Mouse (Mus musculus): ENCODE measurements around the gene Atp8a2. TPM values are rescaled to one million over a fixed set of nuclear protein-coding genes. Genes with fewer than 3 reads are reported as not detected.
"Not testable (repeated sequence)": the region's sequence is repeated elsewhere in the genome, so short reads cannot be mapped to it uniquely, and the experiment has no call there.

The Atp8a2 gene
- polyA plus RNA-seq, 1 experiment from 2014 or later, result 2.5 TPM

DNA sequence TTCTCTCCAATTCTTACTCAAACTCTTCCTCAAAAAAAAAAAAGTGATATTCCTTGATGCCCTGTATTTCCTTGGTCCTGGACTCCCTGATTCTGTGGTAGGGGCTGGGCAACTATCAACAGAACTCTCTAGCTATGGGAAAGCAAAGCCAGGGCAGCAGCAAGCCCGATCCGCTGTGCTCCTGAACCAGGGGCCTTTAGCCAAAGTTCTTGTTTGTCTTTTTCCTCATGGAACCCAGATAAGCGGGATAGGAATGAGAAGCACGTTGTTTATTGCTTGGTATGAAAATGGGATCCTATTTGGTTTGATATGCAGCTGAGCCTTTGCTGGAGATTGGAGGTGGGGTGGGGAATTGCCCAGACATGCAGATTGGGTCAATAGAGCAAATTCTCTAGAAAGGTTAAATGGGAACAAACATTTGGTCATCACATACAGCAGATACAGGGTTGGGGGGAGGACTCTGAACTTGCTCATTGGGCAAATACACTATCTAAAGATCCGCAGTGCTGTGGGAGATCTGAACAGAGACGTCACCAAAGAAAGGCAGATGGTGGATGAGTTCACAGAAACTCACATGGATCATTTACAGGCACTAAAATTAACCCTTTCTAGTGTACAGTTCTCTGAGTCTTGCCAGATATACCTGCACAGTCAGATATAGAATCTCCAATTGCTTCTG, 353.6 kb downstream of the Atp8a2 start:
- no peaks in the 10 kb centered on the region for H3K36me3 ChIP-seq
- no peak overlapping the region for H3K4me3 ChIP-seq
- no peak overlapping the region for H3K27ac ChIP-seq (replicated peaks)
- 87% methylated on average over 6 of the region's 6 CpGs for WGBS
- H3K9me3 ChIP-seq (replicated peaks), result no peaks in the 10 kb centered on the region
- DNase-seq (ENCODE audit: low spot score), result no peak
- no peaks in the 10 kb centered on the region for H3K27me3 ChIP-seq (ENCODE audit: low read depth, poor library complexity, severe bottlenecking)
- H3K4me1 ChIP-seq, result peaks cover 18% of the 10 kb centered on the region

GRCm38 (mm10) chr14:59839951-59840720, 356.8 kb downstream of the Atp8a2 start:
- 78% methylated on average over 14 of the region's 14 CpGs for WGBS
- Histone ChIP-seq H3K27ac (replicated peaks) (no peak overlapping the region), H3K36me3 (no peaks in the 10 kb centered on the region), H3K9me3 (replicated peaks) (no peaks in the 10 kb centered on the region), H3K4me3 (no peak overlapping the region), H3K27me3 (ENCODE audit: low read depth, poor library complexity, severe bottlenecking) (no peaks in the 10 kb centered on the region), H3K4me1 (peaks cover 13% of the 10 kb centered on the region)
- DNase-seq (ENCODE audit: low spot score), result no peak

DNA sequence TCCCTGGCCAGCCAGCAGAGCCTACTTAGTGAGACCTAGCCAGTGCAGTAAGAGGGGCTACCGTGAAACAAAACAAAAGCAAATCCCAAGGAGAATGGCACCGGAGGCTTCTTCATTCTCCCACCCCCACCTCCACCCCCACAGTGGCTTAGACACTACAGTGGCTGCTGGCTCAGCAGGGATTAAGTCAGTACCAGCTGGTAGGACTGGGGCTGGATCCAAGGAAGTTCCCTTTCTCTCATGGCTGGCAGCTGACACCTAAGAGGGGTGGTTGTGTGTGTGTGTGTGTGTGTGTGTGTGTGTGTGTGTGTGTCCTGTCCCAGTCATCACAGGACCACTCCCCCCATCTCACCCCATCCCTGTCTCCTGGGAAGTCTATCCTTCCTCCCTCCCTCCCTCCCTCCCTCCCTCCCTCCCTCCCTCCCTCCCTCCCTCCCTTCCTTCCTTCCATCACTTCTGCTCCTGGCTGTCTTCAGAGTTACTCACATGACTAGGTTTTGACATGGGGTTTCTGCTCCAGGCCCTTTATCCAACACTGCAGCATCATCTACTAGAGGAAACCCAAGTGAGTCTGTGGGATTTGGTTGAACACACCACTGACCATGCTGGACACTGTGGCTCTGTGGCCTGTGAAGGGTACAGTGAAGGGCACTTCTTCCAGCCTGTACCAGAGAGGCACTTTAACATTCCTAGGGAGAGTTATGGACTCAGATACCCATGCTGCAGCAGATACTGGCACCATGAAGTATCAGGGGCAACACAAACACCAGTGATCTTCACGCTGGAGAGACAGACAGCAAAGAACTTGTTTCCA, 358.3 kb downstream of the Atp8a2 start:
- not testable (repeated sequence) for H3K36me3 ChIP-seq; H3K27ac ChIP-seq (replicated peaks); DNase-seq (ENCODE audit: low spot score); H3K9me3 ChIP-seq (replicated peaks); H3K27me3 ChIP-seq (ENCODE audit: low read depth, poor library complexity, severe bottlenecking); H3K4me3 ChIP-seq
- 89% methylated on average over 1 of the region's 3 CpGs for WGBS
- H3K4me1 ChIP-seq, result peaks cover 13% of the 10 kb centered on the region

DNA sequence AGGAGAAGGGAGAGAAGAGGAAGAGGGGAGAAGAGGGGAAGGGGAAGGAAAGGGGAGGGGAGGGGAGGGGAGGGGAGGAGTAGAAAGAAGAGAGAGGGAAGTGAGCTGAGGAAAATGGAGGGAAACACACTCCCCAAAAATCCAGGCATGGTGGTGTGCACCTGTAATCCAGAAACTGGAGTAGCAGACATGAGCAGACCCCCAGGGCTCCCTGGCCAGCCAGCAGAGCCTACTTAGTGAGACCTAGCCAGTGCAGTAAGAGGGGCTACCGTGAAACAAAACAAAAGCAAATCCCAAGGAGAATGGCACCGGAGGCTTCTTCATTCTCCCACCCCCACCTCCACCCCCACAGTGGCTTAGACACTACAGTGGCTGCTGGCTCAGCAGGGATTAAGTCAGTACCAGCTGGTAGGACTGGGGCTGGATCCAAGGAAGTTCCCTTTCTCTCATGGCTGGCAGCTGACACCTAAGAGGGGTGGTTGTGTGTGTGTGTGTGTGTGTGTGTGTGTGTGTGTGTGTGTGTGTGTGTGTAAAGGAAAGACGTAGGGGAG, 359.2 kb downstream of the Atp8a2 start:
- WGBS, result no CpG with 5 or more reads among the region's 3 CpGs
- not testable (repeated sequence) for H3K9me3 ChIP-seq (replicated peaks); H3K4me3 ChIP-seq; H3K27me3 ChIP-seq (ENCODE audit: low read depth, poor library complexity, severe bottlenecking); DNase-seq (ENCODE audit: low spot score); H3K36me3 ChIP-seq; H3K27ac ChIP-seq (replicated peaks)
- peaks cover 13% of the 10 kb centered on the region for H3K4me1 ChIP-seq

- no peak overlapping the region for H3K27ac ChIP-seq (replicated peaks)
- no peaks in the 10 kb centered on the region for H3K27me3 ChIP-seq (ENCODE audit: low read depth, poor library complexity, severe bottlenecking)
- no peak for DNase-seq (ENCODE audit: low spot score)
- peaks cover 13% of the 10 kb centered on the region for H3K4me1 ChIP-seq
- no peaks in the 10 kb centered on the region for H3K9me3 ChIP-seq (replicated peaks)
- no peaks in the 10 kb centered on the region for H3K36me3 ChIP-seq
- no peak overlapping the region for H3K4me3 ChIP-seq
- WGBS, result 56% methylated on average over 10 of the region's 10 CpGs
Measured at GRCm38 (mm10) chr14:59836876-59837543, 360.0 kb downstream of the Atp8a2 start.

DNA sequence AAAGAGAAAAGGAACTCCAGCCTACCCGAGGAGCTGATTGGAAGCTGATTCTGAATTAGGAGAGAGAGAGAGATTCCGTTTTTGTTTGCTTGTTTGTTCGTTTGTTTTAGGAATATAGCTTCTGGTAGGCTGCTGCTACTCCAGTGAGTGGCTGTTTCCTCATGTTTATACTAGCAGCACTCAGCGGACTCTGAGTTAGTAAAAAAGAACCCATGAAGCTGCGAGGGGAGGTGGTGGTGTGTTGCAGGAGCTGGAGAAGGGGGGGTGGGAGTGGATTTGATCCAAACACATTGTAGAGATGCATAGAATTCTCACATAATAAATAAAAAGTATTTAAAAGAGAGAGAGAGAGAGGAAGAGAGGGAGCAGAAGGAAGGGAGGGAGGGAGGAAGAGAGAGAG, 367.4 kb downstream of the Atp8a2 start:
- H3K27ac ChIP-seq (replicated peaks), result no peak overlapping the region
- no peaks in the 10 kb centered on the region for H3K27me3 ChIP-seq (ENCODE audit: low read depth, poor library complexity, severe bottlenecking)
- 85% methylated on average over 5 of the region's 5 CpGs for WGBS
- no peak overlapping the region for H3K4me3 ChIP-seq
- no peaks in the 10 kb centered on the region for H3K4me1 ChIP-seq
- no peaks in the 10 kb centered on the region for H3K9me3 ChIP-seq (replicated peaks)
- no peaks in the 10 kb centered on the region for H3K36me3 ChIP-seq
- DNase-seq (ENCODE audit: low spot score), result no peak

GRCm38 (mm10) chr14:59827409-59827808, 369.6 kb downstream of the Atp8a2 start:
- 74% methylated on average over 5 of the region's 5 CpGs for WGBS
- Histone ChIP-seq H3K9me3 (replicated peaks) (no peaks in the 10 kb centered on the region), H3K4me1 (no peaks in the 10 kb centered on the region), H3K36me3 (no peaks in the 10 kb centered on the region), H3K27me3 (ENCODE audit: low read depth, poor library complexity, severe bottlenecking) (no peaks in the 10 kb centered on the region), H3K27ac (replicated peaks) (no peak overlapping the region), H3K4me3 (no peak overlapping the region)
- DNase-seq (ENCODE audit: low spot score), result no peak

- H3K9me3 ChIP-seq (replicated peaks), result 0 out of 2 replicates have a peak, but pooled peaks cover 7% of the 10 kb centered on the region
- H3K27ac ChIP-seq (replicated peaks), result no peak overlapping the region
- H3K36me3 ChIP-seq, result no peaks in the 10 kb centered on the region
- H3K4me1 ChIP-seq, result no peaks in the 10 kb centered on the region
- DNase-seq (ENCODE audit: low spot score), result no peak
- H3K27me3 ChIP-seq (ENCODE audit: low read depth, poor library complexity, severe bottlenecking), result no peaks in the 10 kb centered on the region
- 70% methylated on average over 3 of the region's 3 CpGs for WGBS
- H3K4me3 ChIP-seq, result no peak overlapping the region
Measured at GRCm38 (mm10) chr14:59820115-59820419, 376.9 kb downstream of the Atp8a2 start.

- H3K36me3 ChIP-seq, result no peaks in the 10 kb centered on the region
- DNase-seq (ENCODE audit: low spot score), result no peak
- 0 out of 2 replicates have a peak, but pooled peaks cover 7% of the 10 kb centered on the region for H3K9me3 ChIP-seq (replicated peaks)
- 86% methylated on average over 5 of the region's 5 CpGs for WGBS
- no peaks in the 10 kb centered on the region for H3K4me1 ChIP-seq
- no peak overlapping the region for H3K4me3 ChIP-seq
- no peak overlapping the region for H3K27ac ChIP-seq (replicated peaks)
- H3K27me3 ChIP-seq (ENCODE audit: low read depth, poor library complexity, severe bottlenecking), result no peaks in the 10 kb centered on the region
Measured at GRCm38 (mm10) chr14:59819215-59820114, 377.5 kb downstream of the Atp8a2 start.

- not testable (repeated sequence) for H3K4me1 ChIP-seq; H3K36me3 ChIP-seq; H3K27me3 ChIP-seq (ENCODE audit: low read depth, poor library complexity, severe bottlenecking); H3K4me3 ChIP-seq; H3K9me3 ChIP-seq (replicated peaks); DNase-seq (ENCODE audit: low spot score); H3K27ac ChIP-seq (replicated peaks)
- WGBS, result 90% methylated on average over 2 of the region's 2 CpGs
Measured at GRCm38 (mm10) chr14:59810316-59810715, 386.7 kb downstream of the Atp8a2 start.

DNA sequence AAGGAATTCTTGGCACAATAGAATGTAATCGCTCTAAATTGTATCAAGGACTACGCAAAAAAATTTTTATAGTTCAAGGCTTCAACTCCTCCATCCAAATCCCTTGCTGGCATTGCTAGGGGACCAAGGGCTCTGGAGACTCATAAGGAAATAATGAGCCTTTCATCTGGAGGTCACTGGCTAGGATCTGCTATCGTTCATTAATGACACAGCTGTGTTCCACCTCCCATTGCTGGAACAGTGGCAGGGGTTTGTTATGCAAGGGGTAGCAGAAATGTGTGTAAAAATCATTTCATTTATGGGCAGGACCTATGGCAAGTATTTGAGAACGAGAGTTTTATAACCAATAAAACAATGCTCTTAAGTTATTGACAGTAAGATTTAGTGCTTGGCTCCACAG, 387.2 kb downstream of the Atp8a2 start:
- Histone ChIP-seq H3K4me3 (no peak overlapping the region), H3K27ac (replicated peaks) (no peak overlapping the region), H3K4me1 (0 out of 2 replicates have a peak, but pooled peaks cover 4% of the 10 kb centered on the region), H3K27me3 (ENCODE audit: low read depth, poor library complexity, severe bottlenecking) (no peaks in the 10 kb centered on the region), H3K9me3 (replicated peaks) (no peaks in the 10 kb centered on the region), H3K36me3 (no peaks in the 10 kb centered on the region)
- DNase-seq (ENCODE audit: low spot score), result no peak
- WGBS, result 91% methylated on average over 4 of the region's 4 CpGs
